Mouse (Mus musculus): ENCODE data around the gene Ulk4. TPM values are rescaled to one million over a fixed set of nuclear protein-coding genes. Genes with fewer than 3 reads are reported as not detected.

The Ulk4 gene
- total and polyA plus RNA-seq, 3 experiments: 26.6 to 31.1 TPM; not detected in 1

GRCm38 (mm10) chr9:120986255-120986654 lies 290.7 kb downstream of the Ulk4 start:
- Histone ChIP-seq H3K27ac (ENCODE audit: control insufficient read depth, low read depth, low read length) (no peak overlapping the region), H3K9me3 (replicated peaks; ENCODE audit: insufficient read depth, low read length) (no peaks in the 10 kb centered on the region), H3K4me1 (ENCODE audit: control insufficient read depth in 1 of 2, insufficient read depth in 2 of 2, low read length in 2 of 2) (no peaks in the 10 kb centered on the region), H3K27me3 (ENCODE audit: control insufficient read depth in 1 of 2, insufficient read depth in 2 of 2, low read length in 2 of 2) (no peaks in the 10 kb centered on the region), H3K4me3 (ENCODE audit: control insufficient read depth in 1 of 2, insufficient read depth in 1 of 2, low read depth in 2 of 2, low read length in 2 of 2) (no peak overlapping the region), H3K9ac (ENCODE audit: control insufficient read depth, low read depth, low read length, poor library complexity, severe bottlenecking) (no peak overlapping the region), H3K79me2 (ENCODE audit: control insufficient read depth, insufficient read depth, low read length, poor library complexity) (no peaks in the 10 kb centered on the region), H3K36me3 (ENCODE audit: control insufficient read depth in 1 of 2, insufficient read depth in 2 of 2, low read length in 2 of 2) (no peaks in the 10 kb centered on the region)
- DNase-seq (ENCODE audit: low read depth, low spot score): no peak
- TF ChIP-seq MAZ (IDR thresholded peaks at IDR 0.05; ENCODE audit: low read depth, low read length) (no peak), SMC3 (IDR thresholded peaks at IDR 0.05; ENCODE audit: low read depth, low read length) (no peak), BHLHE40 (IDR thresholded peaks at IDR 0.05; ENCODE audit: borderline replicate concordance, low read depth, low read length) (no peak), ZMIZ1 (IDR thresholded peaks at IDR 0.05; ENCODE audit: low read depth, low read length) (no peak), ETS1 (IDR thresholded peaks at IDR 0.05; ENCODE audit: low read depth, low read length) (no peak), SIN3A (IDR thresholded peaks at IDR 0.05; ENCODE audit: low read length) (no peak), TBP (IDR thresholded peaks at IDR 0.05; ENCODE audit: low read depth, low read length) (no peak), JUND (IDR thresholded peaks at IDR 0.05; ENCODE audit: low read depth, low read length) (no peak), MYC (IDR thresholded peaks at IDR 0.05; ENCODE audit: low read depth, low read length) (no peak), EP300 (IDR thresholded peaks at IDR 0.05; ENCODE audit: low read depth in 1 of 2, low read length in 2 of 2) (no peak)

GRCm38 (mm10) chr9:120985524-120985923 lies 291.5 kb downstream of the Ulk4 start:
- Histone ChIP-seq H3K9ac (ENCODE audit: control insufficient read depth, low read depth, low read length, poor library complexity, severe bottlenecking) (no peak overlapping the region), H3K4me3 (ENCODE audit: control insufficient read depth in 1 of 2, insufficient read depth in 1 of 2, low read depth in 2 of 2, low read length in 2 of 2) (no peak overlapping the region), H3K27me3 (ENCODE audit: control insufficient read depth in 1 of 2, insufficient read depth in 2 of 2, low read length in 2 of 2) (no peaks in the 10 kb centered on the region), H3K4me1 (ENCODE audit: control insufficient read depth in 1 of 2, insufficient read depth in 2 of 2, low read length in 2 of 2) (no peaks in the 10 kb centered on the region), H3K36me3 (ENCODE audit: control insufficient read depth in 1 of 2, insufficient read depth in 2 of 2, low read length in 2 of 2) (no peaks in the 10 kb centered on the region), H3K27ac (ENCODE audit: control insufficient read depth, low read depth, low read length) (no peak overlapping the region), H3K79me2 (ENCODE audit: control insufficient read depth, insufficient read depth, low read length, poor library complexity) (no peaks in the 10 kb centered on the region), H3K9me3 (replicated peaks; ENCODE audit: insufficient read depth, low read length) (no peaks in the 10 kb centered on the region)
- no peak for TF ChIP-seq UBTF (IDR thresholded peaks at IDR 0.05; ENCODE audit: borderline replicate concordance, insufficient read depth, low read depth, low read length)
- no peak for TF ChIP-seq ZKSCAN1 (IDR thresholded peaks at IDR 0.05; ENCODE audit: low read depth, low read length)
- no peak for TF ChIP-seq NRF1 (IDR thresholded peaks at IDR 0.05; ENCODE audit: insufficient read depth, low read depth, low read length, poor library complexity, severe bottlenecking)
- no peak for TF ChIP-seq TAL1 (IDR thresholded peaks at IDR 0.05; ENCODE audit: low read length)
- no peak for TF ChIP-seq ZMIZ1 (IDR thresholded peaks at IDR 0.05; ENCODE audit: low read depth, low read length)
- TF ChIP-seq CTCF (IDR thresholded peaks at IDR 0.05 in 2 of 3, conservative IDR thresholded peaks at IDR 0.05 in 1 of 3; ENCODE audit: control insufficient read depth in 1 of 3, insufficient read depth in 1 of 3, low read depth in 2 of 3, low read length in 3 of 3, poor library complexity in 1 of 3, severe bottlenecking in 1 of 3): no peak
- TF ChIP-seq CHD2 (IDR thresholded peaks at IDR 0.05; ENCODE audit: low read length): no peak
- no peak for TF ChIP-seq TBP (IDR thresholded peaks at IDR 0.05; ENCODE audit: low read depth, low read length)
- no peak for TF ChIP-seq POLR2AphosphoS5 (IDR thresholded peaks at IDR 0.05; ENCODE audit: borderline replicate concordance, low read depth, low read length)
- no peak for TF ChIP-seq GABPA (IDR thresholded peaks at IDR 0.05; ENCODE audit: low read depth, low read length)
- no peak for TF ChIP-seq MAX (IDR thresholded peaks at IDR 0.05; ENCODE audit: low read length)
- TF ChIP-seq POLR2AphosphoS2 (IDR thresholded peaks at IDR 0.05; ENCODE audit: low read length): no peak
- TF ChIP-seq POLR2A (IDR thresholded peaks at IDR 0.05; ENCODE audit: control insufficient read depth in 1 of 2, insufficient read depth in 1 of 2, low read depth in 1 of 2, low read length in 2 of 2, poor library complexity in 1 of 2): no peak
- TF ChIP-seq ELF1 (IDR thresholded peaks at IDR 0.05; ENCODE audit: low read depth, low read length): no peak
- TF ChIP-seq SIN3A (IDR thresholded peaks at IDR 0.05; ENCODE audit: low read length): no peak
- no peak for DNase-seq (ENCODE audit: low read depth, low spot score)
